Mouse (Mus musculus) hindlimb bud, embryonic 11.5 days (tissue): ENCODE measurements at regions not wholly inside any gene's neighbourhood (a gene's known extent, or its start where the extent isn't known, plus 50 kb on each side); places are given as distances from the start of the nearest gene placed in this dataset.

Source experiments
- DNase-seq: peaks from one replicate; pipeline ENCODE4 v3.0.0-alpha.2; 2012; ENCODE audit warnings: low read depth, low spot score; ENCODE audit errors: extremely low spot score

DNA sequence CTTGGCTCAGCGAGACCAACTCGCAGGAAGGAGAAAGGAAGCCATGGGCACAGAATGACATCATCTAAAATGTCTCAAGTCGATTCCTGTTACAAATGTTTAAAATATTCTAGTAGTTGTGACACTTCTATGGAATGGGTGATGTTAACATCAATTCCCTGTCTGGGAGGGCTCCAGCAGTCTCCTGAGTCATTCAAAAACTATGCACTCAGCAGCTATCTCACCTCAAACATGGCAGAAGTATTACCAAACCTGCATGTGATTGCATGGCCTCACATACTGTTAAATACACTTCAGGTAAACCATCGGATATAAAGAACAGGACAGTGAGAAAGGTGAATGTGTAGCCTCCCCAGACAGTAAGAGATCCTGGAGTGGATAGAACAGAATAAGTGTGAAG lies 66.7 kb upstream of the Tnfaip3 start:
- no peak for DNase-seq

DNA sequence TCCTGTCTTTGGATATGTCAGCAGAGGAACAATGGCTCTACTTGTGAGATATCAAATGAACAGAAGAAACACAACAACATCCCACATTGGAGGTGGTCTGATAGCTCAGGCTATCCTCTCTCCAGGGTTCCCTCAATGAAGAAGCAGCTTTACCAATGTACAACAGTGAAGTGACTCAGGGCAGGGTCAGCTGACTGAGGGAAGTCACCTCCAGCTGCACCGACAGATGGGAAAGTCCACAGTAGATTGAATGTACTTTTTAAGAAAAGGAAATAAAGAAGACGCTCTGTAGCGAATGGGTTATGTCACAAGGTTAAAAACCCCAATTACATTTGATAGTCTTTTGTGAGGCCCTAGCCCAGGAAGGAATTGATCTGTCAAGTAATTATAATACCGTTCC lies 62.6 kb upstream of the Tnfaip3 start:
- no peak for DNase-seq

GRCm38 (mm10) chr10:19068377-19068776 lies 52.9 kb upstream of the Tnfaip3 start:
- no peak for DNase-seq

- no peak for DNase-seq
Observed at GRCm38 (mm10) chr10:19067623-19068022, 52.2 kb upstream of the Tnfaip3 start.

DNA sequence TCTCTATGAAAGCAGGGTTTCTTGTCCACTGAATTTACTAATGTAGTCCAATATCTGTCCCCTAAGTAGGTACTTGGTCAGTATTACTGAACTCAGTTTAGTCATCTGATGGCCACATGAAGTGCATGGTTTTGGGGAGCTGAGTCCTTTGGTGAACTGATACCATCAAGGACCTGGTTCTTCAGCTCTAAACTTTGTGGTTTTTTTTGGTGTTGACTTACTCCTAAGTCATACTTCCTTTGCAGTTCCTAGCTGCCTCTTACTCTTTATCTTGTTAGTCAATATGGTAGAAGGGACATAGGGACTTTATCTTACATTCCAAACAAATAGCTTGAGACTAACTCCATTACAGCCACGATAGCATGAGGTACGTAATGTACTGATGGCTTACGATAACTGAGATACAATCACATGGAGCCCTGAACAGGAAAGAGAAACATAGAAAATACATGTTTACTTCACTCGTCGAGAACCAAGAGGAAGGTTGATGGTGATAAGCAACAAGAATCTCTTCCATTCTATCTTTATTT lies 51.4 kb upstream of the Tnfaip3 start:
- DNase-seq, result no peak
